Mouse (Mus musculus): ENCODE measurements around the gene Gm47841.

GRCm38 (mm10) chr15:101095392-101095791, 48.2 kb upstream of the Gm47841 start:
- no peak for TF ChIP-seq CTCF (IDR thresholded peaks at IDR 0.05; ENCODE audit: low read depth)
- TF ChIP-seq EP300 (optimal IDR thresholded peaks at IDR 0.05): no peak

All from stomach, postnatal 0 days (tissue).